Mouse (Mus musculus): ENCODE measurements at regions not wholly inside any gene's neighbourhood (a gene's known extent, or its start where the extent isn't known, plus 50 kb on each side); places are given as distances from the start of the nearest gene placed in this dataset.

GRCm38 (mm10) chr17:51321868-51322267, 142.7 kb upstream of the Tbc1d5 start:
- H3K36me3 ChIP-seq, result no peaks in the 10 kb centered on the region
- whole genome bisulfite sequencing (ENCODE audit: insufficient replicate concordance), result 74% methylated on average over 7 of the region's 7 CpGs
- no peak overlapping the region for H3K4me3 ChIP-seq (replicated peaks)
- H3K4me2 ChIP-seq, result no peak overlapping the region
- no peak for DNase-seq
- H3K4me1 ChIP-seq (replicated peaks), result no peaks in the 10 kb centered on the region
- no peaks in the 10 kb centered on the region for H3K9me3 ChIP-seq (replicated peaks)
- no peaks in the 10 kb centered on the region for H3K27me3 ChIP-seq
- H3K27ac ChIP-seq, result no peak overlapping the region
- H3K9ac ChIP-seq, result no peak overlapping the region
- ATAC-seq (ENCODE audit: low read depth), result no peak

- Histone ChIP-seq H3K4me1 (replicated peaks) (no peaks in the 10 kb centered on the region), H3K27ac (no peak overlapping the region), H3K4me3 (replicated peaks) (no peak overlapping the region), H3K9ac (no peak overlapping the region), H3K9me3 (replicated peaks) (no peaks in the 10 kb centered on the region), H3K4me2 (no peak overlapping the region), H3K36me3 (no peaks in the 10 kb centered on the region), H3K27me3 (no peaks in the 10 kb centered on the region)
- no peak for DNase-seq
- ATAC-seq (ENCODE audit: low read depth), result no peak
- WGBS (ENCODE audit: insufficient replicate concordance), result 74% methylated on average over 5 of the region's 5 CpGs
Observed at GRCm38 (mm10) chr17:51321025-51321424, 141.9 kb upstream of the Tbc1d5 start.

- Histone ChIP-seq H3K4me1 (replicated peaks) (peaks cover 8% of the 10 kb centered on the region; the same call in 1 of the 2 replicates), H3K4me3 (replicated peaks) (no peak overlapping the region), H3K9ac (no peak overlapping the region), H3K27ac (no peak overlapping the region), H3K9me3 (replicated peaks) (no peaks in the 10 kb centered on the region), H3K36me3 (no peaks in the 10 kb centered on the region), H3K27me3 (no peaks in the 10 kb centered on the region), H3K4me2 (0 out of 2 replicates have a peak overlapping the region, but pooled peaks have one; percentile 2)
- ATAC-seq (ENCODE audit: low read depth) (peak; percentile 96), DNase-seq (peak; percentile 14)
- 57% methylated on average over 14 of the region's 14 CpGs for WGBS (ENCODE audit: insufficient replicate concordance)
Observed at GRCm38 (mm10) chr17:51304964-51305363, 125.8 kb upstream of the Tbc1d5 start.

- Histone ChIP-seq H3K27ac (no peak overlapping the region), H3K36me3 (no peaks in the 10 kb centered on the region), H3K9me3 (replicated peaks) (no peaks in the 10 kb centered on the region), H3K27me3 (no peaks in the 10 kb centered on the region), H3K9ac (no peak overlapping the region), H3K4me2 (no peak overlapping the region), H3K4me1 (replicated peaks) (no peaks in the 10 kb centered on the region), H3K4me3 (replicated peaks) (no peak overlapping the region)
- DNase-seq (no peak), ATAC-seq (ENCODE audit: low read depth) (no peak)
- WGBS (ENCODE audit: insufficient replicate concordance), result 58% methylated on average over 1 of the region's 1 CpGs
Observed at GRCm38 (mm10) chr17:51290741-51291140, 111.6 kb upstream of the Tbc1d5 start.

- no peak for DNase-seq
- Histone ChIP-seq H3K27me3 (no peaks in the 10 kb centered on the region), H3K9ac (no peak overlapping the region), H3K27ac (no peak overlapping the region), H3K4me3 (replicated peaks) (no peak overlapping the region), H3K9me3 (replicated peaks) (no peaks in the 10 kb centered on the region), H3K36me3 (no peaks in the 10 kb centered on the region), H3K4me2 (no peak overlapping the region), H3K4me1 (replicated peaks) (no peaks in the 10 kb centered on the region)
- 52% methylated on average over 7 of the region's 7 CpGs for WGBS (ENCODE audit: insufficient replicate concordance)
- no peak for ATAC-seq (ENCODE audit: low read depth)
Observed at GRCm38 (mm10) chr17:51288751-51289150, 109.6 kb upstream of the Tbc1d5 start.

- Histone ChIP-seq H3K27ac (no peak overlapping the region), H3K4me1 (replicated peaks) (no peaks in the 10 kb centered on the region), H3K36me3 (no peaks in the 10 kb centered on the region), H3K27me3 (no peaks in the 10 kb centered on the region), H3K4me2 (no peak overlapping the region), H3K4me3 (replicated peaks) (no peak overlapping the region), H3K9ac (no peak overlapping the region), H3K9me3 (replicated peaks) (no peaks in the 10 kb centered on the region)
- ATAC-seq (ENCODE audit: low read depth), result no peak
- WGBS (ENCODE audit: insufficient replicate concordance), result 72% methylated on average over 8 of the region's 8 CpGs
- DNase-seq, result no peak
Observed at GRCm38 (mm10) chr17:51287878-51288277, 108.7 kb upstream of the Tbc1d5 start.

- H3K4me1 ChIP-seq (replicated peaks), result no peaks in the 10 kb centered on the region
- no peak overlapping the region for H3K9ac ChIP-seq
- WGBS (ENCODE audit: insufficient replicate concordance), result 64% methylated on average over 5 of the region's 5 CpGs
- H3K9me3 ChIP-seq (replicated peaks), result no peaks in the 10 kb centered on the region
- H3K27ac ChIP-seq, result no peak overlapping the region
- no peak for DNase-seq
- H3K36me3 ChIP-seq, result no peaks in the 10 kb centered on the region
- H3K27me3 ChIP-seq, result no peaks in the 10 kb centered on the region
- H3K4me2 ChIP-seq, result no peak overlapping the region
- ATAC-seq (ENCODE audit: low read depth), result no peak
- H3K4me3 ChIP-seq (replicated peaks), result no peak overlapping the region
Observed at GRCm38 (mm10) chr17:51285362-51285761, 106.2 kb upstream of the Tbc1d5 start.

- DNase-seq, result no peak
- Histone ChIP-seq H3K9me3 (replicated peaks) (no peaks in the 10 kb centered on the region), H3K27me3 (no peaks in the 10 kb centered on the region), H3K36me3 (no peaks in the 10 kb centered on the region), H3K27ac (no peak overlapping the region), H3K4me2 (no peak overlapping the region), H3K9ac (no peak overlapping the region), H3K4me1 (replicated peaks) (peaks cover 10% of the 10 kb centered on the region), H3K4me3 (replicated peaks) (no peak overlapping the region)
- WGBS (ENCODE audit: insufficient replicate concordance), result 67% methylated on average over 7 of the region's 7 CpGs
- ATAC-seq (ENCODE audit: low read depth), result no peak
Observed at GRCm38 (mm10) chr17:51278771-51279170, 99.6 kb upstream of the Tbc1d5 start.

GRCm38 (mm10) chr17:51278094-51278493, 98.9 kb upstream of the Tbc1d5 start:
- ATAC-seq (ENCODE audit: low read depth) (peak; percentile 66), DNase-seq (no peak)
- no peaks in the 10 kb centered on the region for H3K27me3 ChIP-seq
- H3K4me2 ChIP-seq, result no peak overlapping the region
- no peak overlapping the region for H3K27ac ChIP-seq
- no peaks in the 10 kb centered on the region for H3K36me3 ChIP-seq
- H3K4me1 ChIP-seq (replicated peaks), result peaks cover 10% of the 10 kb centered on the region
- H3K9ac ChIP-seq, result no peak overlapping the region
- 38% methylated on average over 2 of the region's 2 CpGs for WGBS (ENCODE audit: insufficient replicate concordance)
- H3K9me3 ChIP-seq (replicated peaks), result no peaks in the 10 kb centered on the region
- no peak overlapping the region for H3K4me3 ChIP-seq (replicated peaks)

- Histone ChIP-seq H3K27me3 (no peaks in the 10 kb centered on the region), H3K4me1 (replicated peaks) (peaks cover 10% of the 10 kb centered on the region), H3K9me3 (replicated peaks) (no peaks in the 10 kb centered on the region), H3K36me3 (no peaks in the 10 kb centered on the region), H3K9ac (no peak overlapping the region), H3K4me2 (no peak overlapping the region), H3K27ac (no peak overlapping the region), H3K4me3 (replicated peaks) (no peak overlapping the region)
- ATAC-seq (ENCODE audit: low read depth) (no peak), DNase-seq (no peak)
Observed at GRCm38 (mm10) chr17:51277161-51277560, 98.0 kb upstream of the Tbc1d5 start.

GRCm38 (mm10) chr17:51272025-51272424, 92.9 kb upstream of the Tbc1d5 start:
- DNase-seq, result no peak
- no peaks in the 10 kb centered on the region for H3K27me3 ChIP-seq
- H3K9me3 ChIP-seq (replicated peaks), result no peaks in the 10 kb centered on the region
- no peak for ATAC-seq (ENCODE audit: low read depth)
- WGBS (ENCODE audit: insufficient replicate concordance), result 52% methylated on average over 1 of the region's 1 CpGs
- H3K9ac ChIP-seq, result no peak overlapping the region
- no peak overlapping the region for H3K27ac ChIP-seq
- H3K4me2 ChIP-seq, result no peak overlapping the region
- H3K4me3 ChIP-seq (replicated peaks), result no peak overlapping the region
- no peaks in the 10 kb centered on the region for H3K36me3 ChIP-seq
- H3K4me1 ChIP-seq (replicated peaks), result no peaks in the 10 kb centered on the region

GRCm38 (mm10) chr17:51262946-51263345, 83.8 kb upstream of the Tbc1d5 start:
- Histone ChIP-seq H3K9me3 (replicated peaks) (no peaks in the 10 kb centered on the region), H3K27ac (no peak overlapping the region), H3K36me3 (no peaks in the 10 kb centered on the region), H3K27me3 (no peaks in the 10 kb centered on the region), H3K9ac (no peak overlapping the region), H3K4me3 (replicated peaks) (no peak overlapping the region), H3K4me1 (replicated peaks) (no peaks in the 10 kb centered on the region), H3K4me2 (no peak overlapping the region)
- no peak for ATAC-seq (ENCODE audit: low read depth)
- no peak for DNase-seq
- WGBS (ENCODE audit: insufficient replicate concordance), result 55% methylated on average over 3 of the region's 3 CpGs

GRCm38 (mm10) chr17:51262404-51262803, 83.3 kb upstream of the Tbc1d5 start:
- no peak overlapping the region for H3K4me3 ChIP-seq (replicated peaks)
- H3K27ac ChIP-seq, result no peak overlapping the region
- H3K4me2 ChIP-seq, result no peak overlapping the region
- no peaks in the 10 kb centered on the region for H3K4me1 ChIP-seq (replicated peaks)
- H3K27me3 ChIP-seq, result no peaks in the 10 kb centered on the region
- ATAC-seq (ENCODE audit: low read depth) (no peak), DNase-seq (no peak)
- H3K9me3 ChIP-seq (replicated peaks), result no peaks in the 10 kb centered on the region
- no peaks in the 10 kb centered on the region for H3K36me3 ChIP-seq
- no peak overlapping the region for H3K9ac ChIP-seq

Measured in liver, embryonic 13.5 days (tissue).